Comparison of ENCODE assay signal across 9 mouse cellular contexts in the genomic region with DNA sequence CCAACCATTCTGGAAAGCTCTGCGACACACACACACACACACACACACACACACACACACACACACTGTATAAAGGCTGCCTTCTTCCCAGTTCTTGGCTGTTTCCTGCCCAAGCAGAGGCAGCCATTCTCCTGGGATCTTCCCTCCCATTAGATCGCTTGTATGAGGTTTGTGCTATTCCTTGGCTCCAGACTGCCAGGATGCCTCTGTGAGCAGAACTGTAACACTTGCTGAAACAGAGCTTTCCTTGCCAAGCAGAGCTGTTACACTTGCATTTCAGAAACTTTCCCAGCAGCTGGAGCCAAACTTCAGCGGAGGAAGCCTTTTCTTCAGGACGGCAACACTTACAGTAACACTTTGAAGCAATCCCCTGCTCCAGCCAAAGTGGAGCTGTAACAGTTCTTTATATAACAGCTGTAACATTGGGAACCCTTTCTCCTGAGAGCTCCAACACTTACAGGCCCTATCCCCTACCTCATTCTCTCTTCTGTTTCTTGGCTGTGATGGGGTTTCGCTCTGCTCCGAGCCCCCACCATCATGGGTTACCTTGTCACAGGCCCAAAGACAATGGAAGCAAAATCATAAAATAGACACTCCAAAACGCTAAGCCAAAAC.
A peak's percentile ranks its signal among the peaks of the same experiment; 100 is the strongest.
DNase-seq lines count a peak whose midpoint lies in the region; ATAC-seq and TF ChIP-seq lines count a peak whose summit lies in the region.
"Had no signal": no experiment of that assay in that cellular context is flagged by ENCODE, and none has a peak within 500 bp of the region (broad histone marks: within the 10 kb centered on the region; RNA-seq: fewer than 3 reads in every experiment).

No protein-coding gene starts in this region.

- no peaks in the 10 kb centered on the region for H3K4me1 ChIP-seq in hindbrain, embryonic 16.5 days (ENCODE audit: control insufficient read depth, insufficient read depth, low read depth, low read length)
- no peaks in the 10 kb centered on the region for H3K4me1 ChIP-seq in hindbrain, embryonic 13.5 days (replicated peaks)
- no peaks in the 10 kb centered on the region for H3K4me1 ChIP-seq in heart, embryonic 16.5 days (ENCODE audit: control insufficient read depth, insufficient read depth, low read length)
- H3K4me1 ChIP-seq: hindbrain, embryonic 15.5 days had no signal

- no peak for TF ChIP-seq POLR2A in brain, embryonic 14.5 days (IDR thresholded peaks at IDR 0.05; ENCODE audit: borderline replicate concordance, extremely low read depth, insufficient read depth, insufficient read length, poor library complexity, severe bottlenecking)

- H3K4me3 ChIP-seq in hindbrain, embryonic 16.5 days (ENCODE audit: low read length) = no peak overlapping the region
- no peak overlapping the region for H3K4me3 ChIP-seq in hindbrain, embryonic 13.5 days
- H3K4me3 ChIP-seq in heart, embryonic 16.5 days (ENCODE audit: low read length) = no peak overlapping the region
- H3K4me3 ChIP-seq: hindbrain, embryonic 15.5 days had no signal

- ATAC-seq in hindbrain, embryonic 16.5 days = peak; percentile 80
- no peak for ATAC-seq in hindbrain, embryonic 13.5 days (ENCODE audit: low FRiP score)
- 0 out of 2 replicates have a peak, but pooled peaks have one; percentile 28 for ATAC-seq in heart, embryonic 16.5 days (replicated peaks; ENCODE audit: extremely low read depth, insufficient read depth, low FRiP score)

- WGBS in hindbrain, embryonic 16.5 days = 79% methylated on average over 7 of the region's 7 CpGs
- 89% methylated on average over 7 of the region's 7 CpGs for WGBS in hindbrain, embryonic 13.5 days
- WGBS in heart, embryonic 16.5 days = 78% methylated on average over 7 of the region's 7 CpGs

- H3K27me3 ChIP-seq in hindbrain, embryonic 16.5 days (replicated peaks; ENCODE audit: control insufficient read depth, insufficient read depth, low read length) = no peaks in the 10 kb centered on the region
- no peaks in the 10 kb centered on the region for H3K27me3 ChIP-seq in hindbrain, embryonic 13.5 days
- no peaks in the 10 kb centered on the region for H3K27me3 ChIP-seq in heart, embryonic 16.5 days (ENCODE audit: control insufficient read depth, insufficient read depth, low read length)
- H3K27me3 ChIP-seq: hindbrain, embryonic 15.5 days had no signal

- H3K36me3 ChIP-seq in hindbrain, embryonic 16.5 days (ENCODE audit: control insufficient read depth, insufficient read depth, low read length) = no peaks in the 10 kb centered on the region
- H3K36me3 ChIP-seq in hindbrain, embryonic 13.5 days = no peaks in the 10 kb centered on the region
- H3K36me3 ChIP-seq in heart, embryonic 16.5 days (ENCODE audit: control insufficient read depth, insufficient read depth) = no peaks in the 10 kb centered on the region
- H3K36me3 ChIP-seq: hindbrain, embryonic 15.5 days had no signal

- no peak overlapping the region for H3K9ac ChIP-seq in hindbrain, embryonic 16.5 days (ENCODE audit: low read depth, low read length)
- no peak overlapping the region for H3K9ac ChIP-seq in hindbrain, embryonic 13.5 days
- H3K9ac ChIP-seq in heart, embryonic 16.5 days (ENCODE audit: low read length) = no peak overlapping the region
- H3K9ac ChIP-seq: hindbrain, embryonic 15.5 days had no signal

- DNase-seq in brain, embryonic 14.5 days (ENCODE audit: low read depth) = peak; percentile 43
- DNase-seq in lung, postnatal 10 days = peak; percentile 68
- no peak for DNase-seq in embryo, embryonic 9.5 days (ENCODE audit: extremely low spot score)
- no peak for DNase-seq in cerebellum, adult 11 months
- DNase-seq in thymus, postnatal 36 days = no peak

- H3K4me2 ChIP-seq in hindbrain, embryonic 16.5 days (ENCODE audit: low read length) = no peak overlapping the region
- no peak overlapping the region for H3K4me2 ChIP-seq in hindbrain, embryonic 13.5 days
- H3K4me2 ChIP-seq in heart, embryonic 16.5 days (ENCODE audit: low read depth, low read length) = no peak overlapping the region
- H3K4me2 ChIP-seq: hindbrain, embryonic 15.5 days had no signal

- TF ChIP-seq CTCF in brain, embryonic 14.5 days (IDR thresholded peaks at IDR 0.05; ENCODE audit: borderline replicate concordance, extremely low read depth, insufficient read depth, insufficient read length) = no peak

- H3K27ac ChIP-seq in hindbrain, embryonic 16.5 days (ENCODE audit: low read depth, low read length) = no peak overlapping the region
- no peak overlapping the region for H3K27ac ChIP-seq in hindbrain, embryonic 13.5 days
- no peak overlapping the region for H3K27ac ChIP-seq in heart, embryonic 16.5 days (ENCODE audit: low read length)
- H3K27ac ChIP-seq: hindbrain, embryonic 15.5 days had no signal

- no peaks in the 10 kb centered on the region for H3K9me3 ChIP-seq in hindbrain, embryonic 16.5 days (ENCODE audit: control insufficient read depth, low read length)
- H3K9me3 ChIP-seq in hindbrain, embryonic 13.5 days = no peaks in the 10 kb centered on the region
- H3K9me3 ChIP-seq in heart, embryonic 16.5 days (replicated peaks; ENCODE audit: control insufficient read depth, low read length) = no peaks in the 10 kb centered on the region
- H3K9me3 ChIP-seq: hindbrain, embryonic 15.5 days had no signal

Comparison
In these comparisons a context has a peak if more than half of its experiments do, and no peak if none do; other contexts are left out.
1. DNase-seq: peak in brain, embryonic 14.5 days (single experiment) and lung, postnatal 10 days (single experiment); none in embryo, embryonic 9.5 days (single experiment), cerebellum, adult 11 months (single experiment) and thymus, postnatal 36 days (0 of 2).